Mouse (Mus musculus): ENCODE results near the gene Hspa5. TPM values are rescaled to one million over a fixed set of nuclear protein-coding genes. Genes with fewer than 3 reads are reported as not detected.

Gene Hspa5
- polyA plus RNA-seq, 1 experiment, result 451 TPM

DNA sequence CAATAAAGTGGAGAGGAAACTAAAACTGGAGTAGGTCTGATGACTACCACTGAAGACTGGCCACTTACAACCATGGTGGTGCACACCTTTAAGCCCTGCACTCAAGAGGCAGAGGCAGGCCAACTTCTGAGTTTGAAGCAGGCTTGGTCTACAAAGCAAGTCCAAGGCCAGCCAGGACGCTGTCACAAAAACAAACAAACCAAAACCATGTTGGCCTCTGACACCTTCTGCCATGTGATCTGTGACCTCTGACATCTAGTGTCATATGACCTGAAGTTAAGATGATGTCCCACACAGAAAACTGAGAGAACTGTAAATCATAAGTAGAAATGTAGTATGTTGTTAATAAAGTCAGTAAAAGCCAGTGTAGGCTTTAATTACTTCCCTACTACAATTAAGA is 33.9 kb upstream of the Hspa5 start:
- no peak for TF ChIP-seq USF1 (IDR thresholded peaks at IDR 0.05; ENCODE audit: low read depth)
- no peak for TF ChIP-seq SRF (IDR thresholded peaks at IDR 0.05; ENCODE audit: control insufficient read depth, insufficient read length, low read depth)
- no peak for TF ChIP-seq TCF3 (IDR thresholded peaks at IDR 0.05; ENCODE audit: insufficient read length, low read depth)
- TF ChIP-seq MAX (IDR thresholded peaks at IDR 0.05; ENCODE audit: low read depth), result no peak
- TF ChIP-seq POLR2A (IDR thresholded peaks at IDR 0.05; ENCODE audit: insufficient read length, low read depth), result no peak
- TF ChIP-seq E2F4 (IDR thresholded peaks at IDR 0.05; ENCODE audit: insufficient read depth), result no peak
- no peak for TF ChIP-seq TCF12 (IDR thresholded peaks at IDR 0.05; ENCODE audit: insufficient read depth, poor library complexity, severe bottlenecking)
- no peak for TF ChIP-seq REST (IDR thresholded peaks at IDR 0.05; ENCODE audit: insufficient read depth, insufficient read length)
- TF ChIP-seq CEBPB (IDR thresholded peaks at IDR 0.05; ENCODE audit: insufficient read depth, poor library complexity, severe bottlenecking), result no peak
- TF ChIP-seq MYOG (IDR thresholded peaks at IDR 0.05; ENCODE audit: control insufficient read depth in 1 of 3, insufficient read depth in 1 of 3, insufficient read length in 2 of 3, low read depth in 2 of 3), result no peak
- TF ChIP-seq POLR2AphosphoS2 (IDR thresholded peaks at IDR 0.05; ENCODE audit: insufficient read length, low read depth), result no peak
- no peak overlapping the region for H3K4me3 ChIP-seq
- H3ac ChIP-seq (ENCODE audit: control insufficient read depth, insufficient read length), result no peak overlapping the region
- H3K4me2 ChIP-seq (ENCODE audit: low read depth), result no peak overlapping the region
- no peaks in the 10 kb centered on the region for H3K36me3 ChIP-seq (ENCODE audit: control insufficient read depth, insufficient read depth)
- no peaks in the 10 kb centered on the region for H3K27me3 ChIP-seq (ENCODE audit: control insufficient read depth, insufficient read depth, insufficient read length)
- peaks cover 98% of the 10 kb centered on the region for H3K79me2 ChIP-seq (ENCODE audit: control insufficient read depth, insufficient read depth)

DNA sequence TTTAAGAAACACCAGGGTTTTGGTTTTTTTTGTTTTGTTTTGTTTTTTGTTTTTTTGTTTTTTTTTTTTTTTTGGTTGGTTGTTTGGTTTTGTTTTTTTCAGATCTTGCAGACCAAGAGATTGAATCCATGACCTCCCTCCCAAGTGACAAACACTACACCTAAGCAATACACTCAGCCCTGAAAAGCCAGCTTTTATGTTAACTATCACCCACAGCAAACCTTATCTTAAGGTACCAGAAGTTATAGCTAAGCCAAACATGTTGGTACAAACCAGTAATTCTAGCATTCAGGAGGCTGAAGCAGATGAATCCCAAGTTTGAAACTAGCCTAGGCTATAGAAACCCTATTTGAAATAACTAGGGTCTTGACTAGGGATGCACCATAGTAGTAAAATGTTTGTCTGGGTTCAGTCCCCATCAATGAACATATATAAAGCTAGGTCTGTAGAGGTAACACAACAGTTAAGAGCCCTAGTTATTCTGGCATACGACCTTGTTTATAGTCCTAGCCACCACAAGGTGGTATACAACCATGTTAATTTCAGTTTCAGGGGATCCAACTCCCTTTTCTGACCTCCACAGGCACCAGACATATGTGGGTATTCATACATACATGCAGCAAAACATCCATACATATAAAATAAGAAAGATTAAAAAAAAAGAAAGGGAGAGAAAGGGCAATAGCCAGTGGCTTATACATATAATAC is 31.9 kb upstream of the Hspa5 start:
- Histone ChIP-seq H3ac (ENCODE audit: control insufficient read depth, insufficient read length) (no peak overlapping the region), H3K36me3 (ENCODE audit: control insufficient read depth, insufficient read depth) (no peaks in the 10 kb centered on the region), H3K79me2 (ENCODE audit: control insufficient read depth, insufficient read depth) (peaks cover 93% of the 10 kb centered on the region), H3K4me2 (ENCODE audit: low read depth) (no peak overlapping the region), H3K4me3 (no peak overlapping the region), H3K27me3 (ENCODE audit: control insufficient read depth, insufficient read depth, insufficient read length) (no peaks in the 10 kb centered on the region)
- no peak for TF ChIP-seq POLR2AphosphoS2 (IDR thresholded peaks at IDR 0.05; ENCODE audit: insufficient read length, low read depth)
- TF ChIP-seq CEBPB (IDR thresholded peaks at IDR 0.05; ENCODE audit: insufficient read depth, poor library complexity, severe bottlenecking), result no peak

DNA sequence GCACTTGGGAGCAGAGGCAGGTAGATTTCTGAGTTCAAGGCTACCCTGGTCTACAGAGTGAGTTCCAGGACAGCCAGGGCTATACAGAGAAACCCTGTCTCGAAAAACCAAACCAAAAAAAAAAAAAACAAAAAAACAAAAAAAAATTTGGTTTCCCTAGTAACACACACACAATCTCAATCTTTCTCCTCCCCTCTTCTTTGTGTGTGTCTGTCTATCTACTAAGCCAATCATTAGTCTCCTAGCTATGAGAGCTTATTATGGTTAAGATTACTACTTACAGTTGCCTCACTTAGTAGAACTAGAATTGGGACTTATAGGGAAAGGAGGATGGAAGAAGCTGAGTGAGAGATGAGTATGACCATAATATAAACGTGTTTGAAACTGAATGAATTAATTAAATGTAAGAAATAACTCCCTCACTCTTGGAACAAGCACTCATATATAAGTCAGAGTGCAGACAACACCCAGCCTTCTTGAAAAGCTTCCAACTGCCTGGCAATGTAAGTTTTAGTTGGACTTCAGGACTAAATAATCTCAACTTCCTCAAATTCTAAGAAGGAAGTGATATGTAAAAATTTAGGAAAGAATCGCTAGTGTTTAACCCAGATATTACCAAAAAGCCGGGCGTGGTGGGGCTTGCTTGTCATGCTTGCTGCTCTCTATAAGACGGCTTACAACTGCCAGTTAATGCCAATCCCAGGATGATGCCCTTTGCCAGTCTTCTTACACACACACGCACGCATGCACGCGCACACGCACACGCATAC is 30.2 kb upstream of the Hspa5 start:
- Histone ChIP-seq H3K4me3 (no peak overlapping the region), H3K79me2 (ENCODE audit: control insufficient read depth, insufficient read depth) (peaks cover 93% of the 10 kb centered on the region)
- TF ChIP-seq E2F4 (IDR thresholded peaks at IDR 0.05; ENCODE audit: insufficient read depth) (no peak), TCF12 (IDR thresholded peaks at IDR 0.05; ENCODE audit: insufficient read depth, poor library complexity, severe bottlenecking) (no peak)

DNA sequence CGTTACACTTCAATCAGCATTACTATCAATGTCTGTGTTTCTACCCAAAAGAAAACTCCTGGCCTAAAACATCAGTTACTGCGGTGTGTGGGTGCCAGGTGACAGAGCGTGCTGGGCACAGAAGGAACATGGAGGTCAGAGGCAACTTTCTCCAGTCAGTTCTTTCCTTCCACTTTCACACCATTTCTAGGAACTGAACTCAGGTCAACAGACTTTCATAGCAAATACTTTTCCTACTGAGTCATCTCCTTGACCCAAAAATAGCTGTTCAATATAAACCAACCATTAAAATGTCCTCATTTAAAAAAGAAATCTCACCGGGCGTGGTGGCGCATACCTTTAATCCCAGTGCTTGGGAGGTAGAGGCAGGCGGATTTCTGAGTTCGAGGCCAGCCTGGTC is 29.1 kb upstream of the Hspa5 start:
- Histone ChIP-seq H3K4me2 (ENCODE audit: low read depth) (no peak overlapping the region), H3K36me3 (ENCODE audit: control insufficient read depth, insufficient read depth) (no peaks in the 10 kb centered on the region), H3ac (ENCODE audit: control insufficient read depth, insufficient read length) (no peak overlapping the region), H3K4me3 (no peak overlapping the region), H3K79me2 (ENCODE audit: control insufficient read depth, insufficient read depth) (peaks cover 93% of the 10 kb centered on the region), H3K27me3 (ENCODE audit: control insufficient read depth, insufficient read depth, insufficient read length) (no peaks in the 10 kb centered on the region)
- no peak for TF ChIP-seq TCF3 (IDR thresholded peaks at IDR 0.05; ENCODE audit: insufficient read length, low read depth)
- TF ChIP-seq TCF12 (IDR thresholded peaks at IDR 0.05; ENCODE audit: insufficient read depth, poor library complexity, severe bottlenecking), result no peak
- no peak for TF ChIP-seq SRF (IDR thresholded peaks at IDR 0.05; ENCODE audit: control insufficient read depth, insufficient read length, low read depth)
- TF ChIP-seq MAX (IDR thresholded peaks at IDR 0.05; ENCODE audit: low read depth), result no peak
- no peak for TF ChIP-seq E2F4 (IDR thresholded peaks at IDR 0.05; ENCODE audit: insufficient read depth)
- no peak for TF ChIP-seq MYOD1 (IDR thresholded peaks at IDR 0.05; ENCODE audit: control insufficient read depth in 1 of 3, insufficient read length in 2 of 3, low read depth in 2 of 3)
- TF ChIP-seq CEBPB (IDR thresholded peaks at IDR 0.05; ENCODE audit: insufficient read depth, poor library complexity, severe bottlenecking), result no peak
- no peak for TF ChIP-seq USF1 (IDR thresholded peaks at IDR 0.05; ENCODE audit: low read depth)
- TF ChIP-seq POLR2AphosphoS2 (IDR thresholded peaks at IDR 0.05; ENCODE audit: insufficient read length, low read depth), result no peak
- TF ChIP-seq POLR2A (IDR thresholded peaks at IDR 0.05; ENCODE audit: insufficient read length, low read depth), result no peak
- TF ChIP-seq MYOG (IDR thresholded peaks at IDR 0.05; ENCODE audit: control insufficient read depth in 1 of 3, insufficient read depth in 1 of 3, insufficient read length in 2 of 3, low read depth in 2 of 3), result no peak

More for the DNA sequence above, 30.2 kb upstream of the Hspa5 start:
- H3K4me2 ChIP-seq (ENCODE audit: low read depth), result no peak overlapping the region
- no peaks in the 10 kb centered on the region for H3K27me3 ChIP-seq (ENCODE audit: control insufficient read depth, insufficient read depth, insufficient read length)
- no peaks in the 10 kb centered on the region for H3K36me3 ChIP-seq (ENCODE audit: control insufficient read depth, insufficient read depth)
- no peak overlapping the region for H3ac ChIP-seq (ENCODE audit: control insufficient read depth, insufficient read length)

DNA sequence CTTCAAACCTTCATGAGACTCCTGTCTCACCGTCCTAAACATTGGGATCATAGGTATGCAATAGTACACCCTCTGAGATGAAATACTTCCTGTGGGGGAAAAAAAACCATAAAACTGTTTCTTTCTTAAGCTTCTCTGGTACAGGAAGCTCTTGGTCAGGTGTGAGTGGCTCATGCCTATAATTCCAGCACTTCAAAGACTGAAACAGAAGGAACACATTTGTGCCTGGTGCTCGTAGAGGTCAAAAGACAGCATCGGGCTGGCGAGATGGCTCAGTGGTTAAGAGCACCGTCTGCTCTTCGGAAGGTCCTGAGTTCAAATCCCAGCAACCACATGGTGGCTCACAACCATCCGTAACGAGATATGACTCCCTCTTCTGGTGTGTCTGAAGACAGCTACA is 27.3 kb upstream of the Hspa5 start:
- Histone ChIP-seq H3K36me3 (ENCODE audit: control insufficient read depth, insufficient read depth) (no peaks in the 10 kb centered on the region), H3K27me3 (ENCODE audit: control insufficient read depth, insufficient read depth, insufficient read length) (no peaks in the 10 kb centered on the region), H3ac (ENCODE audit: control insufficient read depth, insufficient read length) (no peak overlapping the region), H3K4me2 (ENCODE audit: low read depth) (no peak overlapping the region), H3K4me3 (no peak overlapping the region), H3K79me2 (ENCODE audit: control insufficient read depth, insufficient read depth) (peaks cover 93% of the 10 kb centered on the region)
- no peak for TF ChIP-seq E2F4 (IDR thresholded peaks at IDR 0.05; ENCODE audit: insufficient read depth)
- TF ChIP-seq MYOD1 (IDR thresholded peaks at IDR 0.05; ENCODE audit: control insufficient read depth in 1 of 3, insufficient read length in 2 of 3, low read depth in 2 of 3), result no peak
- TF ChIP-seq CEBPB (IDR thresholded peaks at IDR 0.05; ENCODE audit: insufficient read depth, poor library complexity, severe bottlenecking), result no peak
- TF ChIP-seq TCF12 (IDR thresholded peaks at IDR 0.05; ENCODE audit: insufficient read depth, poor library complexity, severe bottlenecking), result no peak
- no peak for TF ChIP-seq POLR2A (IDR thresholded peaks at IDR 0.05; ENCODE audit: insufficient read length, low read depth)
- TF ChIP-seq REST (IDR thresholded peaks at IDR 0.05; ENCODE audit: insufficient read depth, insufficient read length), result no peak
- TF ChIP-seq SRF (IDR thresholded peaks at IDR 0.05; ENCODE audit: control insufficient read depth, insufficient read length, low read depth), result no peak
- TF ChIP-seq MAX (IDR thresholded peaks at IDR 0.05; ENCODE audit: low read depth), result no peak
- TF ChIP-seq MYOG (IDR thresholded peaks at IDR 0.05; ENCODE audit: control insufficient read depth in 1 of 3, insufficient read depth in 1 of 3, insufficient read length in 2 of 3, low read depth in 2 of 3), result no peak
- TF ChIP-seq POLR2AphosphoS2 (IDR thresholded peaks at IDR 0.05; ENCODE audit: insufficient read length, low read depth), result no peak
- TF ChIP-seq USF1 (IDR thresholded peaks at IDR 0.05; ENCODE audit: low read depth), result no peak
- no peak for TF ChIP-seq TCF3 (IDR thresholded peaks at IDR 0.05; ENCODE audit: insufficient read length, low read depth)
